Mouse (Mus musculus) thymus, postnatal 14 days (tissue): Measurements from ENCODE around the gene Tfeb.
A peak's percentile ranks its signal among the peaks of the same experiment; 100 is the strongest.

Experiments used
- DNase-seq: peaks from one replicate; pipeline ENCODE4 v3.0.0; 2021

The Tfeb gene

DNA sequence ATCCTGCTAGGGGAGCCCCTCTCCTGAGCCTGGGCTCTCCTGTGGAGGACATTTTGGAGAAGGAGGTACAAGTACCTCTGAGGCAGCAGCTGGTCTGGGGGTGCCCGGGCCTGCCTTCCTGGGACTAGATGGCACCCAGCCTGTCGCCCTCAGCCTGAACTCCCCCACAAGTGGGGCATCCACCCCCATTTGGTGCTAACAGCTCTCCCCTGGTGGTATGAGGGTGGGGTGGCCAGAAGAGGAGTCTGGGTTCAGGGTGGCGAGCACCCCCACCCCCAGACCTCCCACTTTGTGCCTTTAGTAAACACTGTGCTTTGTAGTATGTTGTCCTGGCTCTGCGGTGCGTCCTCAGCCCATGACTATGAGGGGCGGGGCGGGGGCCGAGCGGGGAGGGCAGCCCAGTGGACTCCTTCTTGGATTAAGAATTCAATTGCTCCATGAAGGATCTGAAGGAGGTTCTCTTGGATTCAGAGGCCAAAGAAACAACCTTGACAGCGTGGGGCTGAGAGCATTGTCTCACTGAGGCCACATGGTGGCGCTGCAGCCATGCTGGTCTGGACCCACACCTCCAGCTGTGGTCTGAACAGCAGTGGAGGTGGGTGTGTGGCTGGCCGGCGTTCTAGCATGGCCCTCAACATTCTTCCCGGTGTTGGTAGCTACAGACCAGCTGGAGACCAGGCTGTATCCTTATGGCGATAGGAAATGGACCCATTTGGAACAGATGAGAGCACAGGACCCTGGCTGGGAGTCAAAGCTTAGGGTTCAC lies 55.5 kb downstream of the Tfeb start:
- DNase-seq: peak; percentile 72

DNA sequence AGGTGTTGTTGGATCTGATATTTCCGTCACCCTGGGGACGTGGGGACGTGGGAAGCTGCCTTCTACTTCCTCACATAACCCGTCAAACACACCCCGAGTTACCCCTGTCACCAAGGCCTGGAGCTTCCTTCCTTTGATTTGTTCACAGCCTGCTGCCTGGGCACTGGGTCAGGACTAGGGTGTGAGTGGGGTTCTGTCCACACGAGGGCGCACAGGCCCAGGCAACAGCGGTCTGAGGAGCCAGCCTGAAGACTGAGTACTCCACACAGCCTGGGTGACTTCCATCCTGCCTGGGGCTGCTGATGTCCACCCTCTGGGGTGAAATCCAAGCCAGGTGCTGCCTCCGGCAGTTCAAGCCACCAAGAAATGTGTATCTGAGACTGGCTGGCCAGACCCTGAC lies 56.5 kb downstream of the Tfeb start:
- peak; percentile 86 for DNase-seq

- DNase-seq: peak; percentile 68
Measured at GRCm38 (mm10) chr17:47795446-47795845, 58.6 kb downstream of the Tfeb start.

- DNase-seq: no peak
Measured at GRCm38 (mm10) chr17:47796156-47796816, 59.5 kb downstream of the Tfeb start.

DNA sequence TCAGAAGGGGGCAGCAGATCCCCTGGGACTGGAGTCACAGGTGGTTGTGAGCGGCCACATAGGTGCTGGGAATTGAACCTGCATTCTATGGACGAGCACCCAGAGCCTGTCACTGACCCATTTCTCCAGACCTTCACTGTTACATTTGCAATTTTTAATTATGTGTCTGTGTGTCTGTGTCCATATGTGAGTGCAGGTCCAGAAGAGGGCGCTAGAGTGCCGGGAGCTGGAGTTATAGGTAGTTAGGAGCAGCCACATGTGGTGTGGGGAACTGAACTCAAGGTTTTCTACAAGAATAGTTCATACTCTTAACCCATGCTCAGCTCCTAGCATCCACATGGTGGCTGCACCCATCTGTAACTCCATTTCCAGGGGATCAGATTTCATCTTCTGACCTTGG lies 60.1 kb downstream of the Tfeb start:
- peak; percentile 33 for DNase-seq

GRCm38 (mm10) chr17:47797383-47797782 lies 60.6 kb downstream of the Tfeb start:
- no peak for DNase-seq

DNA sequence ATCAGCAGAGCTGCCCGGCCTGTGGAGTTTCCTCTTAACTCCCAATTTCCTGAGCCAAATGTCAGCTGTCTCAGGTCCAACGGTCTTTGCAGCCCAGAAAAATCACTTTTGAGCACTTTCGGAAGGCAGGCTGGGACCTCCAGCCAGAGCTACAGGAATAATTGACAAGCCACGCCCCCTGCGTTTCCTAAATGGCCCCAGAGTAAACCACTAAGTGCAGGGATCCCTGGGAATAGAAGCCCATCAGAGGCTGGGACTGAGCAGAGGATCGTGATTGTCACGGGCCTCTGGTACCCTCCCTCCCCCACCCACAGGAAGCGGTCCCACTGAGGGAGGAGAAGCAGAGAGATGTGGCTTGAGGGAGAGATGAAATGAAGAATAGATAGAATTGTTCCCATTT lies 66.0 kb downstream of the Tfeb start:
- DNase-seq: no peak

DNA sequence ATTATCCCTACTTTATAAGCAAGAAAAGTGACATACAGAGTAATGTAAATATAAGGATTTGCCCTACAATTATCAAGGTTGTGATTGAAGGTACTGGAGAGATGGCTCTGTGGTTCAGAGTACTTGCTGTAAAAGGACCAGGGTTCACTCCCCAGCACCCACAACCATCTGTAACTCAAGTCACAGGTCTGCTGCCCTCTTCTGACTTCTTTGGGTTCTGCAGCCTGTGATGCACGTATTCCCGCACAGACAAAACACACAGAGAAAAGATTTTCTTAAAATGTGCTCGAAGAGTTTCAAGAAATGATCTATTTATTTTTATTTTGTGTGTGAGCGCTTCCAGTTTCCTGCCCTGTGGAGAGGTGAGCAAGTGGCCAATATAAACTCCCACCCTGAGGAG lies 66.8 kb downstream of the Tfeb start:
- no peak for DNase-seq

GRCm38 (mm10) chr17:47805047-47805835 lies 68.4 kb downstream of the Tfeb start:
- no peak for DNase-seq

- DNase-seq: no peak
Measured at GRCm38 (mm10) chr17:47806230-47806629, 69.4 kb downstream of the Tfeb start.

DNA sequence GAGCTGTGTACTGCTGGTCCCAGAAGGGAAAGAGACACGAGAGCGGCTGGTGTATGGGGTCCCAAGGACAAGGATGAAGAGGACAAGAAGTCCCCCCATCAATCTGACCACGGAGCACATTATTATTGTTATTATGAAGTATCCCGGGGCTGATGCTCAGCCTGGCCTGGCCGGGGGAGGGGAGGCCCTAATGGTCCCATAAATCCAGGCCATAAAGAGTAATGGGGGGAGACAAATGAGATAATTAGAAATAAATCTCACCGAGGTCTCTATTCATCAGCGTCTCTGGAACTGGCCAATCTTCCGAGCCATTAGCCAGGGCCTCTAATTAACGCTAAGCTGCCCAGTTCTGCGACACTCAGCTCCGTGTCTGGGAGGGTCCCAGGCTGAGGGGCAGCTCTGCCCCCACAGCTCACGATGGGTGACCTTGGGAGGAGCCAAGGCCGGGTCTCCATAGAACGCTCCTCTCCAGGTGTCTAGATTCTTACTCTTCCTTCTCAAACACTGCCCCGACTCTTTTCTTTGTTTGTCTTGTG lies 74.5 kb downstream of the Tfeb start:
- no peak for DNase-seq

DNA sequence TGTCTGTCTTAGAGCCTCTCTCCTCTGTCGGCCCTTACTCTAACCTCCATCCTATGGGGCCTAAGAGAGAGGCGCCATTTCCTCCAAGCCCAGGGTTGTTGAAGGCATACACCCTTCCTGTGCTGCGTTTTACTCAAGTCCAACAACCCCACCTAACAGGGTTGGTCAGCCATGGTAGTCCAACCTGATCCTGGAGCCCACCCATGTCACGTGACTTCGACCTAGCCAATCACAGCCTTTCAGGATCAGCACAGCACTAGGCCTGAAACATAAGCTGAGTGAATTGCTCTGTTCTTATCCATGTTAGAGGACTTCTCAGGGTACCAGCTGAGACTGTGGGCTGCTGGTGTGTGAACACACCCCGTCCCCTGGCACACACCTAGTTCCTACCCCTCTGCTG lies 75.4 kb downstream of the Tfeb start:
- DNase-seq: no peak

DNA sequence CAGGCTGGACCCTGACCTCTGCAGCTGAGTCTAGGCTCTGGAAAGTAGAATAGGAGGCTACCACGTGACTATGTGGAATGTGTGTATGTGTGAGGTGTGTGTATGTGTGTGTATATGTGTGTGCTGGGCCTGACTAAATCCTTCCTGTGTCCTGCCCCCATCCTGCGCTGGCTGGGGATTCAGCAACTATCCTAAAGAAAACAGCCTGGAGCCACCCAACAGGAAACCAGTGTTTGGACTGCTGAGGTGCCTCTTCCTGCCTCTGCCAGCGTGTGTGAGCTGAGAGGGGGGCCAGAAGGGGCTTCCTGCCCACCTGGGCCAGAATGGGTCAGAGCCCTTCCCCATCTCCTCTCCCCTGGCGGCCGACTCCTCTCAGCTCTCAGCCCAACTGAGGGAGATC lies 76.8 kb downstream of the Tfeb start:
- DNase-seq: peak; percentile 56

DNA sequence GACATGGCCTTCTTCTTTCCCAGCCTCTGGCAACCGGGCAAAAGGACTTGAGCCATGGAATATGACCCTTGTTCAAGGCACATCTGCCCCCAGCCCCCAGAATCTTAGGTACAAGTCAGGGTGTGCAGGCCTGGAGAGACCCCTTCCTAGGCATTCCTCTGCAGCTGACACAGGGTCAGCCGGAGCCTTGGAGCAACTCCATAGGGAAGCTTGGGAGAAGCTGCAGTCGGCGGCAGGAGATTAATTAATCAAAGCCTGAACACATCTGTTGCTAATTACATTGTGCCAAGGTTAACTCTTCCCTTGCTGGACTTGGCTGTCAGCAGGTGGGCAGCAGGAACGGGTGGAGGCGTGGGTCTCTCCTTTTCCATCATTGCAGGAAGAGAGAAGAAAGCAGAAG lies 77.7 kb downstream of the Tfeb start:
- no peak for DNase-seq

DNA sequence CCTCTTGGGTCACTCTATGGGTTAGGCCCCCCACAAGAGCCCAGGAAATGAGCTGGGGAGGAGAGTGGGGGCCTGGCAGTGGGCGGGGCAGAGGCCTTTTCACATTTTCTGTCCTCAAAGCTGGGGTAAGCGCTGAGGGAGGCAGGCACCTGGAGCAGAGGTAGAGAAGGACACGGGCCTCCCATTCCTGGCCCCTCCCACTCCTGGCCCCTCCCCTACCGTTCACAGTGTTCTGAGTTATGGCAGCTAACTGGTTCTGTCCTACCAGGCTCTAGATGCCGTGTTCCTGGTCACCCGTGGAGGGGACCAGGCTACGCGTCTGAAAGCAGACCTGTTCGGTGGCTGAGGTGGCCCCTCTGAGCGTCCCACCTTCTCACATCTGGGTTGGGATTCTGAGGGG lies 78.6 kb downstream of the Tfeb start:
- no peak for DNase-seq

GRCm38 (mm10) chr17:47818038-47818725 lies 81.4 kb downstream of the Tfeb start:
- DNase-seq: no peak

DNA sequence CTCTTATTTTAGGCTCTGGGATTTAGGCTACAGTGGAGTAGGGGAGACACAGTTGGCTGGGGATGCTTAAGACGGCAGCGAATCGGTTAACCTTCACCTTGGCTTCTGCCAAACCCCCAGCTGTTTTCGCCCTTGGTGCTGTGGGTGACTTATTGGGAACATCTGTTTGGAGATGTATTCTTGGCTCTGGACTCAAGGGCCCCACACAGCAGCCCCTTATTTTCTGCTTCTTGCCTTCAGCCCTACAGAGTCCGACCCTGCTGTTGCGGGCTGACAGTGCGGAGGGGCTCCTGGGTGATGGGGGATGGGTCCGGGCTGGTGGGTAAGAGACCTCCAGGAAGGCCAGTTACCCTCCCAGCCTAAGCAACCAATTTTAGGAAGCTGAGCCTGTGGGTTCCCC lies 84.5 kb downstream of the Tfeb start:
- DNase-seq: no peak

- no peak for DNase-seq
Measured at GRCm38 (mm10) chr17:47831161-47831560, 94.3 kb downstream of the Tfeb start.

GRCm38 (mm10) chr17:47831772-47832171 lies 94.9 kb downstream of the Tfeb start:
- DNase-seq: no peak

- no peak for DNase-seq
Measured at GRCm38 (mm10) chr17:47832501-47833028, 95.7 kb downstream of the Tfeb start.

DNA sequence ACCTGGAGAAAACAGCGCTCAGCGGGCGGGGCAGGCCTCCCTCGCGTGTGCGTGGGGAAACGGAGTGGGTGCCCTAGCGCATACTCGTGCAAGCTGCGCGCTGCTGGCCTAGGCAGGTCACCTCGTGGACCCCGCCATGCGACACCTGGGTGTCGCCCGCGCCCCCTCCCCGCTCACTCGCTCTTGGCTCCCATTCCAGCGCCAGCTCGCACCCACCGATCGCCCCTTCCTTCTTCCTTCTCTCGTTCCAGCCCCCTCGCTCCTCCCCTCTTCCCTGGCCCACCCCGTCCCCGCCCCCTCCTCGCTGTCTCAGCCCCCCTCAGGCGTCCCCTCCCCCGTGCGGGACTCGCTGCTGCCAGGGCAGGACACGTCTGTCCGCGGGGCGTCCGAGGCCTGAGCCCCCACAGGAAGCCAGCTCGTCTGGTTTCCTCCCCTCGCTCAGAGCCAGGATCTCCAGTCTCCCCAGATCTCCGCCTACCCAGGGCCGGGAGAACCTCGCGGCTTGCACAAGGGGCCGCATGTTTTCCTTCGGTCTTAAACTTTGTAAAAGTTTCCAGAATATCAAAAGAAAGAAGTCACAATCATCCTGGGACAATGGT lies 96.3 kb downstream of the Tfeb start:
- DNase-seq: peak; percentile 37
